1 mouse cellular context compared by ENCODE assay signal in the genomic region with DNA sequence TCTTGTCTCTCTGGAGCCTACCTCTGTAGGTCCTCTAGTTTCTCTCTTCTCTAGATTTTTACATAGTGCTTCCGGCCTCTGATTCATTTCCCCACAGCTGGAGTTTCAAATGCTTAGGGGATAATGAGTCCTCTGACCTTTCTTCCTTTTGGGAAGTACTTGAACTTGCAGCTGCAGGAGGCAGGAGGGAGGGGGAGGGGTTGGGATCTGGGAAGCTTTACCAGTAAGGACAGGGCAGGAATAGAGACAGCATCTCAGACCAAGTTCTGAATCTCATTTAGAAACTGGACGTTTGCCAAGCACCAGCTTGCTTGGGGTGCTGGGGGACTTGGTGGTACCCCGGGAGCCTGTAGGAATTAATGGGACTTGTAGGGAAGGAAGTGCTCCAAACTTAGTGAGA.
A peak's percentile ranks its signal among the peaks of the same experiment; 100 is the strongest.
TF ChIP-seq lines count a peak whose summit lies in the region.

No protein-coding gene starts in this region.

TF ChIP-seq in CH12.LX, 34 proteins besides CTCF, POLR2A, EP300 and RAD21 (continued from another document):
- peak; percentile 59 for TF ChIP-seq TCF12 (IDR thresholded peaks at IDR 0.05; ENCODE audit: low read depth, low read length)
- TF ChIP-seq JUND (conservative IDR thresholded peaks at IDR 0.05; ENCODE audit: low read depth, low read length), result no peak
- TF ChIP-seq HCFC1 (IDR thresholded peaks at IDR 0.05; ENCODE audit: low read depth, low read length), result no peak
- peak; percentile 39 for TF ChIP-seq ETS1 (conservative IDR thresholded peaks at IDR 0.05; ENCODE audit: low read depth, low read length)
- TF ChIP-seq POLR2AphosphoS2 (IDR thresholded peaks at IDR 0.05; ENCODE audit: low read depth, low read length), result 0 out of 2 replicates have a peak, but pooled peaks have one; percentile 36
- TF ChIP-seq CHD1 (IDR thresholded peaks at IDR 0.05; ENCODE audit: low read depth, low read length), result 0 out of 2 replicates have a peak, but pooled peaks have one; percentile 63
- no peak for TF ChIP-seq MAFK (IDR thresholded peaks at IDR 0.05; ENCODE audit: insufficient replicate concordance, low read length)
- no peak for TF ChIP-seq NELFE (IDR thresholded peaks at IDR 0.05; ENCODE audit: low read depth, low read length)
- no peak for TF ChIP-seq ZMIZ1 (IDR thresholded peaks at IDR 0.05; ENCODE audit: low read depth, low read length)
- TF ChIP-seq GABPA (IDR thresholded peaks at IDR 0.05; ENCODE audit: insufficient replicate concordance, low read depth, low read length), result no peak
- TF ChIP-seq MYC (IDR thresholded peaks at IDR 0.05; ENCODE audit: low read depth, low read length), result 0 out of 2 replicates have a peak, but pooled peaks have one; percentile 24
- peak; percentile 61; the same call in 1 of the 2 replicates for TF ChIP-seq SIN3A (IDR thresholded peaks at IDR 0.05; ENCODE audit: low read length)
- TF ChIP-seq JUN (IDR thresholded peaks at IDR 0.05; ENCODE audit: insufficient read depth, low read depth, low read length), result peak; percentile 40; the same call in 1 of the 2 replicates
- TF ChIP-seq KAT2A (IDR thresholded peaks at IDR 0.05; ENCODE audit: insufficient replicate concordance, low read length), result no peak
- no peak for TF ChIP-seq ELF1 (IDR thresholded peaks at IDR 0.05; ENCODE audit: low read depth, low read length)
- TF ChIP-seq ZC3H11A (IDR thresholded peaks at IDR 0.05; ENCODE audit: low read depth, low read length), result no peak
- TF ChIP-seq SMC3 (IDR thresholded peaks at IDR 0.05; ENCODE audit: low read depth, low read length), result no peak
- TF ChIP-seq PAX5 (IDR thresholded peaks at IDR 0.05; ENCODE audit: low read length), result no peak
- peak; percentile 3; the same call in 1 of the 2 replicates for TF ChIP-seq BHLHE40 (IDR thresholded peaks at IDR 0.05; ENCODE audit: low read depth, low read length)
- no peak for TF ChIP-seq NRF1 (IDR thresholded peaks at IDR 0.05; ENCODE audit: low read depth, low read length)
- no peak for TF ChIP-seq TBP (conservative IDR thresholded peaks at IDR 0.05; ENCODE audit: low read depth, low read length)
- peak; percentile 71 for TF ChIP-seq CHD2 (IDR thresholded peaks at IDR 0.05; ENCODE audit: low read length)
- TF ChIP-seq MEF2A (IDR thresholded peaks at IDR 0.05; ENCODE audit: borderline replicate concordance, low read depth, low read length), result 0 out of 2 replicates have a peak, but pooled peaks have one; percentile 31
- no peak for TF ChIP-seq MXI1 (IDR thresholded peaks at IDR 0.05; ENCODE audit: low read depth, low read length)
- peak; percentile 86 for TF ChIP-seq IRF4 (IDR thresholded peaks at IDR 0.05; ENCODE audit: low read depth, low read length)
- no peak for TF ChIP-seq MAZ (IDR thresholded peaks at IDR 0.05; ENCODE audit: low read depth, low read length)
